Mouse (Mus musculus) thymus, adult 2 months (tissue): Measurements from ENCODE around the gene 2610301B20Rik. TPM values are rescaled to one million over a fixed set of nuclear protein-coding genes. Genes with fewer than 3 reads are reported as not detected.
A peak's percentile ranks its signal among the peaks of the same experiment; 100 is the strongest.

Experiments used
- DNase-seq: peaks from one replicate; pipeline ENCODE4 v3.0.0; 2021
- H3K27ac ChIP-seq: fragments of 200-500 bp; 2 replicates; pipeline ENCODE4 v1.5.1; 2012; ENCODE audit warnings: low read length, control low read depth; ENCODE audit not compliant: control insufficient read depth, insufficient read depth
- H3K27me3 ChIP-seq: fragments of 200-500 bp; 2 replicates; pipeline ENCODE4 v1.6.1; 2012; ENCODE audit warnings: mild to moderate bottlenecking, low read length, moderate library complexity, mixed read lengths; ENCODE audit not compliant: control insufficient read depth, insufficient read depth
- H3K36me3 ChIP-seq: fragments of 200-500 bp; 2 replicates; pipeline ENCODE4 v1.6.1; 2012; ENCODE audit warnings: mild to moderate bottlenecking, low read length, moderate library complexity; ENCODE audit not compliant: control insufficient read depth, insufficient read depth
- H3K4me1 ChIP-seq: fragments of 200-500 bp; replicated peaks from 2 replicates; pipeline ENCODE4 v1.6.1; 2012; ENCODE audit warnings: low read length; ENCODE audit not compliant: control insufficient read depth, insufficient read depth
- H3K4me3 ChIP-seq: fragments of 200-500 bp; 2 replicates; pipeline ENCODE4 v1.5.1; 2012; ENCODE audit warnings: mild to moderate bottlenecking, low read length, control low read depth, moderate library complexity; ENCODE audit not compliant: control insufficient read depth, insufficient read depth
- CTCF ChIP-seq: fragments of 200-500 bp; IDR thresholded peaks from 2 replicates; pipeline ENCODE4 v1.5.1; 2012; ENCODE audit warnings: mild to moderate bottlenecking, control low read depth, low read length, moderate library complexity, borderline replicate concordance; ENCODE audit not compliant: control insufficient read depth, poor library complexity, insufficient read depth; ENCODE audit errors: extremely low read depth
- POLR2A ChIP-seq: fragments of 200-500 bp; IDR thresholded peaks from 2 replicates; pipeline ENCODE4 v1.6.1; 2012; ENCODE audit warnings: mild to moderate bottlenecking, low read length, control low read depth, moderate library complexity; ENCODE audit not compliant: control insufficient read depth, poor library complexity, insufficient read depth; ENCODE audit errors: extremely low read depth
- WGBS: fragments of 180-500 bp; shearing (Covaris S2); methylation state at CpG from one replicate; pipeline ENCODE4 v1.1.7; 2018; 5-methylcytosine and 5-hydroxymethylcytosine counted together
- polyA plus RNA-seq: library from polyadenylated mRNA; depleted of rRNA; stranded (reverse); fragments of >200 nt; gene quantifications from 2 replicates; pipeline ENCODE4 v1.2.3, GENCODE M21; 2012

The 2610301B20Rik gene
- polyA plus RNA-seq, 1 experiment = 5.9 TPM

DNA sequence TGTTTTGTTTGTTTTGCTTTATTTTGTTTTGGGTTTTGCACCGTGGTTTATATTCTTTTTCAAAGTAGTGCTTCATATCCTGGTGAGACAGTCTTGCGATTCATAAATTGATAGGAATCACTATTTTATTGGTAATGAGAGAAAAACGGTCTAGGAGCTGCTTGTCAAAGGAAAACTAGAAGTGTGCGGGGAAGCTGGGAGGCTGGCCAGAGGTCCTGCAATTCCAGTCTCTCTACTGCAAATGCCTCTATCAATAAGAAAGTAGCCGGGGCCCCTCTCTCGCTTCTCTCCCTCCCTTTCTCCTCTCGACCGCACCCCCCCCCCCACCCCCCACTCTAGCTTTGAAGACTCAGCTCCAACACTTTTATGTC, 764 bp upstream of the 2610301B20Rik start:
- TF ChIP-seq CTCF (no peak), POLR2A (no peak)
- 2% methylated on average over 8 of the region's 8 CpGs for WGBS
- no peaks in the 10 kb centered on the region for H3K36me3 ChIP-seq
- H3K4me3 ChIP-seq = peak overlapping the region; percentile 96
- H3K27ac ChIP-seq = peak overlapping the region; percentile 37; the same call in 1 of the 2 replicates
- H3K4me1 ChIP-seq = peaks cover 4% of the 10 kb centered on the region; the same call in 1 of the 2 replicates
- no peaks in the 10 kb centered on the region for H3K27me3 ChIP-seq
- no peak for DNase-seq

DNA sequence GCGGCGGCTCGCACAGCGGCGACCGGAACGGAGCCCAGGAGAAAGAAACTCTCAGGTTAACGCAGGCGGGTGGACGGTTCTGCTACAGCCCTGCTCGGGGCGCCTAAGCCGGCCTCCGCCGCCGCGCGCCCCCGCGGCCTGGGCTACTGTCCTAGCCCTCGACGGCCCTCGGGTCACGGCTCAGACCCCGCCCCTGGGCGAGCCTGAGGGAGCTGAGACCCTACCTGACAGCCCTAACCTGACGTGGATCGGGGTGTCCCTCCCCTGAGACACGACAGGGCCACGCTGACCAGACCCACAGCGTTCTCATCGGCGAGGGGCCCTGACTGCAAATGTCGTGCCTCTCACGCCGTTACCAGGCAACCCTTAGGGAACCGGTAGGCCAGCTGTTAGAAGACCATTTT, 422 bp downstream of the 2610301B20Rik start:
- no peak for TF ChIP-seq CTCF
- no peak for TF ChIP-seq POLR2A
- Histone ChIP-seq H3K27me3 (no peaks in the 10 kb centered on the region), H3K27ac (no peak overlapping the region), H3K4me1 (peaks cover 4% of the 10 kb centered on the region; the same call in 1 of the 2 replicates), H3K36me3 (no peaks in the 10 kb centered on the region), H3K4me3 (peak overlapping the region; percentile 96)
- under 1% methylated on average over 37 of the region's 37 CpGs for WGBS
- DNase-seq = peak; percentile 49

DNA sequence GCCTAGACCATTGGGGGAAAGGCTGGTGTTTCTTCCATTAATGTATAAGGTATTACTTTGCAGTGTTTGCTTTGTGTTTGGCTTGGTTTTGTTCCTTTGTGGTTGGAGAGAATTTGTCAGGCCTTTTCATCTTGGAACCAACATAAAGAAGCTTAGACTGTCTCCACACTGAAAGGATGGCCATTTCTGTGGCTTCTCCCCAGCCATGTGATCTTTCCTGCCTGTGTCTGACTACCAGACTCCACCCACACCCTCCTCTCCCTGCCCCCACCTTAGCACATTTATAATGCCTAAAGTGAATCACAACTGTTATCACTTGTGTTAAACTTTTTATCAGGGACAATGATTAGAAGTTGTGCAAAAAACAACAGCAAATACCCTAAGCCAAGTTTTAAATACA, 1.1 kb downstream of the 2610301B20Rik start:
- H3K4me1 ChIP-seq = peaks cover 4% of the 10 kb centered on the region; the same call in 1 of the 2 replicates
- H3K36me3 ChIP-seq = no peaks in the 10 kb centered on the region
- no peak overlapping the region for H3K27ac ChIP-seq
- TF ChIP-seq CTCF (no peak), POLR2A (no peak)
- DNase-seq = no peak
- H3K27me3 ChIP-seq = no peaks in the 10 kb centered on the region
- no peak overlapping the region for H3K4me3 ChIP-seq

DNA sequence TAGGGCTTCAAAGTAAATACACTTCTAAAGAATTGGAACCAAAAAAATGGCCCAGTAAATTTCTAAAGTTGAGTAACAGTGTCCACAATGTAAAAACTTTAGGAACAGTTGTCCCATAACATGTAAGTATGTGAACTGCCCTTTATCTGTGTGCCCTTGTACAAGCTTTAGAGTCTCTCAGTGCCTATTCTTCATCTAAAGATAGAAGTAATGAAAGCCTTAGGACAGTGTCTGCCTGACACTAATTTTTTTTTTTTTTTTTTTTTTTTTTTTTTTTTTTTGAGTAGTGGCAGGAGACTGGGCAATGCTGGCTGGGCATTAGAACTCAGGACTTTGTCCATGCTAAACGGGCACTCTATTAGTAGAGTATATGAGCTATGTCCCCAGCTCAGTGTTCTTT, 2.8 kb downstream of the 2610301B20Rik start:
- DNase-seq = no peak
- no peaks in the 10 kb centered on the region for H3K36me3 ChIP-seq
- no peak overlapping the region for H3K4me3 ChIP-seq
- no peak for TF ChIP-seq POLR2A
- H3K4me1 ChIP-seq = peaks cover 4% of the 10 kb centered on the region; the same call in 1 of the 2 replicates
- no peak overlapping the region for H3K27ac ChIP-seq
- no peaks in the 10 kb centered on the region for H3K27me3 ChIP-seq
- WGBS = 100% methylated on average over 1 of the region's 1 CpGs

DNA sequence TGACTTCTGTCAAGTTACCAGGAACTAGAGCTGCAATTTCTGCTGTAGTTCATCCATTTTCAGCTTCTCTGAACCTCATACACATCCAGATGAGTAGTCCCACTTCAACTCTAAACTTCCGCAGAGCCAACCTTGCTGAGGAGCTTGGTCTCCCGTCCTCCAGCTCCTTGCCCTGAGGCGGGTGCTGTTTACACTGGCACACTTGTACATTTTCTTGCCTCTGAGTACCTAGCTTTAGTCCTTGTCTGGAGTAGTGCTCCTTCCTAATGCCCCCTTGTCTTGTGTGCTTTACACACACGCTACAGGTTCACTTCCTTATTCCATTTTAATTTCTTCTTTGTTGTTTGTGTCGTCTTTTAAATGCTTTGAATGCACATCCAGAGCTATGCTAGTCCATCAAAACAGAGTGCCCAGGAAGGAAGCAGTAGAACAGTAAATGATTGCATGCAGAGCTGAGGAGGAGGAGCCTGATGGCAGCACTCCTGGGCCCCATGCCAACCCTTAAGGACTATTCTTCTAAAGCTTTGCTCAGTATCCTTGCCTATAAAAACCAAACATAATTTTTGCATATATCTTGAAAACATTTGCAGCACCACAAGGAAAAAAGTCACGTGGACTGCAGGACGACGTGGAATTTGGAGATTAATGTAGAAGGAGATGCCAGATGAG, 9.6 kb downstream of the 2610301B20Rik start:
- H3K27me3 ChIP-seq = no peaks in the 10 kb centered on the region
- no peak for DNase-seq
- peaks cover 11% of the 10 kb centered on the region; the same call in 1 of the 2 replicates for H3K36me3 ChIP-seq
- H3K4me3 ChIP-seq = no peak overlapping the region
- no peak overlapping the region for H3K27ac ChIP-seq
- 89% methylated on average over 8 of the region's 8 CpGs for WGBS
- TF ChIP-seq POLR2A (no peak), CTCF (no peak)
- no peaks in the 10 kb centered on the region for H3K4me1 ChIP-seq

DNA sequence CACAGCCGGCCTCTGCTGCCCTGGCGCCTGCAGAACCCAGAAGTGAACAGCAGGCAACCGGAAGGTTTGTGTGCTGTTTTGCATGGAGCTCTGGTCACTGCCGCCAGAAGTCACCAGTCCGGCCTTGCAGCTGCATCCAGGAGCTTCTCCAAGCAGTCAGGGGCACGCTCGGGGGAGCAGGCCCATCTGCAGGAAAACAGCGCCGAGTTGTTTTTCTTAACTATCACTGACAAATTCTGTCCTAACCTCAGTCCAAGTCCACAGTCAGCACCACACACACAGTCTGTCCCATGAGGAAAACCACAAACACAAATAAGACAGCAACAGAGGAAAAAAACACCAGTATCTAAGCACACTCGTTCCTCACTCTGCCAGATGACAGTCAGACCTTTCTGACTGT, 14.5 kb downstream of the 2610301B20Rik start:
- Histone ChIP-seq H3K36me3 (peaks cover 8% of the 10 kb centered on the region; the same call in 1 of the 2 replicates), H3K27me3 (no peaks in the 10 kb centered on the region), H3K4me1 (no peaks in the 10 kb centered on the region), H3K4me3 (no peak overlapping the region), H3K27ac (no peak overlapping the region)
- TF ChIP-seq CTCF (no peak), POLR2A (no peak)
- no peak for DNase-seq
- 95% methylated on average over 10 of the region's 10 CpGs for WGBS

DNA sequence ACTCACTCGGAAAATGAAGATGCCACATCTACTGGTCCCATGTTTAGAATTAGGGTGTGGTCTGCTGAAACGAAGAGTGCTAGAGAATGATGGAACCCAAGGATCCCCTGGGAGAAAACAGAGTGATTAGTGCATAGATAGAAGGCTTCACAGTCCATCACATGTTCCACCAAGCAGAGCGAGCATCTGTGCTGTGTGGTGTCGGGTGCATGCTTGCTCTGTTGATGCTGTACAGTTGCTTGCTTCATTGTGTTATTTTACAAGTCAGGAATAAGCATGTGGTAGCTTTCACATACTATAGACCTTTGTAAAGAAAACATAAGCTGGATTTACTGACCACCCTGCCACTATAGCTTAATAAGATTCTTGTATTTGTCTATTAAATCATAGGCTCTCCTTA, 22.0 kb downstream of the 2610301B20Rik start:
- no peaks in the 10 kb centered on the region for H3K36me3 ChIP-seq
- WGBS = 93% methylated on average over 4 of the region's 4 CpGs
- no peaks in the 10 kb centered on the region for H3K27me3 ChIP-seq

More for the DNA sequence above, 22.0 kb downstream of the 2610301B20Rik start:
- Histone ChIP-seq H3K27ac (no peak overlapping the region), H3K4me1 (no peaks in the 10 kb centered on the region), H3K4me3 (no peak overlapping the region)
- DNase-seq = no peak
- TF ChIP-seq POLR2A (no peak), CTCF (no peak)
